Mouse (Mus musculus) midbrain, embryonic 11.5 days (tissue): ENCODE results near the gene Fat3. TPM values are rescaled to one million over a fixed set of nuclear protein-coding genes. Genes with fewer than 3 reads are reported as not detected.
A peak's percentile ranks its signal among the peaks of the same experiment; 100 is the strongest.

ENCODE experiments used
- ATAC-seq: fragments of 200-750 bp; cut with Nextera tagmentation; 2 replicates; pipeline ENCODE4 v1.8.0; 2017; ENCODE audit warnings: moderate TSS enrichment, moderate library complexity; ENCODE audit not compliant: low FRiP score
- DNase-seq: peaks from one replicate; pipeline ENCODE4 v3.0.0; 2015; ENCODE audit warnings: low spot score; ENCODE audit errors: missing footprints
- H3K27ac ChIP-seq: fragments of 300-500 bp; sonication (generic); 2 replicates; pipeline ENCODE4 v1.5.1; 2014; ENCODE audit warnings: low read depth, low read length
- H3K27me3 ChIP-seq: fragments of 300-500 bp; sonication (generic); 2 replicates; pipeline ENCODE4 v1.6.1; 2014; ENCODE audit warnings: mild to moderate bottlenecking, low read length, moderate library complexity, mixed read lengths; ENCODE audit not compliant: control insufficient read depth, insufficient read depth
- H3K36me3 ChIP-seq: fragments of 300-500 bp; sonication (generic); 2 replicates; pipeline ENCODE4 v1.6.1; 2014; ENCODE audit warnings: mild to moderate bottlenecking, low read length, moderate library complexity, mixed read lengths; ENCODE audit not compliant: control insufficient read depth, insufficient read depth
- H3K4me1 ChIP-seq: fragments of 300-500 bp; sonication (generic); 2 replicates; pipeline ENCODE4 v1.6.1; 2014; ENCODE audit warnings: low read length; ENCODE audit not compliant: control insufficient read depth, insufficient read depth
- H3K4me2 ChIP-seq: fragments of 300-500 bp; sonication (generic); 2 replicates; pipeline ENCODE4 v1.6.1; 2014; ENCODE audit warnings: mild to moderate bottlenecking, moderate library complexity
- H3K4me3 ChIP-seq: fragments of 300-500 bp; sonication (generic); 2 replicates; pipeline ENCODE4 v1.5.1; 2014; ENCODE audit warnings: low read depth, low read length
- H3K9ac ChIP-seq: fragments of 300-500 bp; sonication (generic); 2 replicates; pipeline ENCODE4 v1.6.1; 2014; ENCODE audit warnings: low read length
- H3K9me3 ChIP-seq: fragments of 300-500 bp; sonication (generic); 2 replicates; pipeline ENCODE4 v1.6.1; 2016; ENCODE audit warnings: low read length; ENCODE audit not compliant: control insufficient read depth
- WGBS: fragments of 180-500 bp; shearing (Covaris S2); extraction: QIAGEN DNeasy Blood & Tissue Kit; methylation state at CpG from one replicate; pipeline ENCODE4 v1.1.7; 2014; 5-methylcytosine and 5-hydroxymethylcytosine counted together
- polyA plus RNA-seq: library from polyadenylated mRNA; unstranded; fragments of >200 nt; fragmentation: Nextera tagmentation; extraction: Ambion mirVana; gene quantifications from 2 replicates; pipeline ENCODE4 v1.2.1, GENCODE M21; 2014

Fat3 gene
- polyA plus RNA-seq, 1 experiment from 2014 or later, result 13.5 TPM

DNA sequence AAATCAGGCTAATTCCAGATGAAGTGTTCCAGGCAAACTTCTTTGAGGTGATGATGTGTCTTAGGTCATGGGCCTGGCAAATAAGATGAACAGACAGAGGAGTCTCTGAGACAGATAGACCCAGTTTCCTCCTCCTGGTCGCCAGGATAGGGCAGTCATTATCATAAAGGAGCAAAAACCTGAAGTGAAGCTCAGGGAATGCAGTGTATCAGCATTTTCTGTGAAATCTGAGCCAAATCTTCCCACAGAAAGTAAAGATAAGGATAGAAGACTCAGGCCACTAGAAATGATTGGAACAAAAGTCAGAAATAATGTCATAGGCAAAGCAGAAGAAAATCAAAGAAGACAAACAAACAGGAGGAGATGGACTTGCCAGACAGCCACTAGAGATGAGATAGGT, 287.8 kb downstream of the Fat3 start:
- H3K27ac ChIP-seq, result no peak overlapping the region
- H3K9me3 ChIP-seq, result no peaks in the 10 kb centered on the region
- DNase-seq (no peak), ATAC-seq (no peak)
- peaks cover 12% of the 10 kb centered on the region for H3K4me1 ChIP-seq
- H3K4me2 ChIP-seq, result no peak overlapping the region
- WGBS, result 60% methylated on average over 1 of the region's 1 CpGs
- no peak overlapping the region for H3K9ac ChIP-seq
- no peaks in the 10 kb centered on the region for H3K36me3 ChIP-seq
- no peak overlapping the region for H3K4me3 ChIP-seq
- no peaks in the 10 kb centered on the region for H3K27me3 ChIP-seq

DNA sequence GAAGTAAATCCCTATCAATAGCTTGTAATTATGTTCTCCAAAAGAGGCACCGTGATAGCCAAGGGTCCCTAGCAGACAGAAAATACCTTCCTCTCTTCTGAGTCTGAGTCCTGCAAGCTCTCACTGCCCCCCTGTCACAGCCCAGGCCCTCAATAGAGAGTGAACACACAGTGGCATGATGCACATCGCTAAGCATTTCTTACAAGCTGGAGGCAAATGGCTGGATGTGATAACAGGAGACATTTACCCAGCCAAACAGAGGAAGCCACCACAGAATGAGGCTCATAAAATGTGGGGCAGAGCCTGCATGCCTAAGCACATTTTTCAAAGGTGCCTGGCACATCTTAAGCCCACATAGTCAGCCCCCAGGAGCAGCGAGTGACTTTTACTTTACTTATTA, 288.5 kb downstream of the Fat3 start:
- Histone ChIP-seq H3K36me3 (no peaks in the 10 kb centered on the region), H3K4me1 (peaks cover 12% of the 10 kb centered on the region), H3K4me3 (no peak overlapping the region), H3K4me2 (no peak overlapping the region), H3K9ac (no peak overlapping the region), H3K27me3 (no peaks in the 10 kb centered on the region), H3K9me3 (no peaks in the 10 kb centered on the region), H3K27ac (no peak overlapping the region)
- no peak for ATAC-seq
- 58% methylated on average over 3 of the region's 3 CpGs for WGBS
- DNase-seq, result no peak

DNA sequence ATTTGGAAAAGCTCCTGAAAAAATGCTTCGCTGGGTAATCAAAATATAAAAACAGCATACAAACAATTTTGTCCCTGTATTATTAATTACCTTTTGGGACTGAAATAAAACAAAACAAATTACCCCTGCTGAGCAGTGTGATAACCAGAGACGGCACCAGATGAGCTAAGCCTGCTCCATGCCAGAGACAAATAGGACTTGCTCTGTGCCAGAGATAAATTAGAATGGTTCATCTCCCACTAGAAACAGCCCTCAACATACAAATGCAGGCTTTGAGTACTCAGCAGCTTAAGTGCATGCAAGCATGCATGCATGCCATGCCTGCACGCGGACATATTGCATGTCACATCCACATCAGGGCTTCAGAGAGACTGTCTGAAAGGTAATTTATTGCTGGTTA, 288.9 kb downstream of the Fat3 start:
- no peak overlapping the region for H3K4me3 ChIP-seq
- no peaks in the 10 kb centered on the region for H3K36me3 ChIP-seq
- WGBS, result 81% methylated on average over 4 of the region's 4 CpGs
- H3K9me3 ChIP-seq, result no peaks in the 10 kb centered on the region
- H3K9ac ChIP-seq, result no peak overlapping the region
- H3K4me1 ChIP-seq, result peaks cover 12% of the 10 kb centered on the region
- no peak for DNase-seq
- no peaks in the 10 kb centered on the region for H3K27me3 ChIP-seq
- no peak overlapping the region for H3K4me2 ChIP-seq
- ATAC-seq, result no peak
- no peak overlapping the region for H3K27ac ChIP-seq

DNA sequence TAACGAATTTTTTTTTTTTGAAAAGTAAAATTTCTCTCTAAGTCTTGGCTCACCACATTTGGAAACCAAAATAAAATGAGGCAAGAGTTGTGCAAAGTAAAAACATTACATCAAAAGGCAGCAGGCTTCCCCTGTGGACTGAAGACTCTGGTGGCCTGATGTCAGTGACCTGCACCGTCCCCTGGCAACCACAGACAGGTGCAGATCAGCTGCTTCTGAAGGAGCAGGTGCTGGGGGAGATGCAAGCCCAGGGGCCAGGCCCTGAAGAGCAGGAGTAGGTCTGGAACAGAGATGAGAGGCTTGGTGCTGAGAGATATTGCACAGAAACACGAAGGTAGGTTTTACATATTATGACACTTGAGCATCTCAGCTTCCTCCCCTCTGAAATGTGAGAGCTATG, 289.6 kb downstream of the Fat3 start:
- H3K36me3 ChIP-seq, result no peaks in the 10 kb centered on the region
- H3K4me2 ChIP-seq, result no peak overlapping the region
- H3K9me3 ChIP-seq, result no peaks in the 10 kb centered on the region
- DNase-seq, result no peak
- no peaks in the 10 kb centered on the region for H3K27me3 ChIP-seq
- H3K9ac ChIP-seq, result no peak overlapping the region
- 73% methylated on average over 3 of the region's 3 CpGs for WGBS
- H3K27ac ChIP-seq, result no peak overlapping the region
- H3K4me1 ChIP-seq, result peaks cover 12% of the 10 kb centered on the region
- no peak overlapping the region for H3K4me3 ChIP-seq
- no peak for ATAC-seq

DNA sequence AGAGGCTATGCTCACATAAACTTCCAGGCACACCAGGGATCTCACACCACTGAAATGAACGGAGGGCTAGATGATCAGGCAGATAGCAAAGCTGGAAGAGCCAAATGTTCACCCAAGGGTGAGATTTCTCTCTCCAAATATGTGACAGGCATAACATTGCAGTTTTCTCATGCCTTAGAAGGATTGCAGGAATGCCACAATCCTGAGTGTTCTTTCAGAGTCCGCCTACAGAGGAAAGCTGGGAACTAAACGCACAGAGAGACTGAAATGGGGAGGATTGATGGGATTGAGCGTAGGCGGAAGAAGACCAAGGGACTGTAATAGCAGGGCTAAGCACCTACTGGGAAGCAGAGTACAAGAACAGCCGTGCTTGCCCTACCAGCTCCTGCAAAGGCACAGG, 298.8 kb downstream of the Fat3 start:
- ATAC-seq (no peak), DNase-seq (no peak)
- Histone ChIP-seq H3K4me1 (no peaks in the 10 kb centered on the region), H3K27ac (no peak overlapping the region), H3K4me3 (no peak overlapping the region), H3K36me3 (no peaks in the 10 kb centered on the region), H3K9ac (no peak overlapping the region), H3K9me3 (no peaks in the 10 kb centered on the region), H3K27me3 (no peaks in the 10 kb centered on the region), H3K4me2 (no peak overlapping the region)
- WGBS, result 75% methylated on average over 6 of the region's 6 CpGs

DNA sequence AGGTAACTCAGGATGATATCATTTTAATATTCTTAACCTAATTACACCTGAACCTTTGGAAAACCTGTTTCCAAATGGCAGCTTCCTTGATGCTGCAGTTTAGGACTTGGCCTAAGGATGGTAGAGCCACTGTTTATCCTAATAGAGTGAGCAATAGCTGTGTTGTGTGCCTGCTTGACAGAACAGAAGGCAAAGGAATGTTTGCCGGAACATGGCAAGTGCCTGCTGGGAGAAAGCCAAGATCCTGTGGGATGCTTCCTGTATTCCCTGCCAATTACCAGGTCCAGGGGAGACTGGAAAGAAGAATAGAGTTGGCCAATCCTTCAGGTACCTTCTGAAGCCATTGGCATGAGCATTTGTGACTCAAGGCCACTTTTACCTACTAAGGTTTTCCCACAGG, 300.1 kb downstream of the Fat3 start:
- H3K4me1 ChIP-seq, result no peaks in the 10 kb centered on the region
- no peak overlapping the region for H3K4me3 ChIP-seq
- WGBS, result 91% methylated on average over 1 of the region's 1 CpGs
- H3K4me2 ChIP-seq, result no peak overlapping the region
- H3K27ac ChIP-seq, result no peak overlapping the region
- no peaks in the 10 kb centered on the region for H3K36me3 ChIP-seq
- DNase-seq, result peak; percentile 79
- H3K9ac ChIP-seq, result no peak overlapping the region
- no peaks in the 10 kb centered on the region for H3K9me3 ChIP-seq
- ATAC-seq, result no peak
- no peaks in the 10 kb centered on the region for H3K27me3 ChIP-seq

DNA sequence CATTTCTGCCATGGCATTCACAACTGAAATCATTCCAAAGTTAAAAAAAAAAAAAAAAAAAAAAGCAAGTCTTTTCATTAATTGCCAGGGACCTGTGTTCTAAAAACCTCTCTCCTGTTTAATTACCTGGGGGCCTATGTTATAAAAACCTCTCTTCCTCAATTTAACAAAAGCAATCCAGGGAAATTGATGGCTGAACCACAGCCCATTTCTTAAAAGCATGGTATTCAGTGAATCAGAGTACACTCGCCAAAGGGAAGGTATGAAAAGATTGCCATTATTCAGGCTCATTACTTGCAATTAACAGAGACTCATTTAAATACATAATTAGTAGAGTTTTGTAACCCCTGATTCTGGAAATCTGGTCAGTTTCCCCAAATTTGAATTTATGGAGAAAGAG, 314.6 kb downstream of the Fat3 start:
- H3K36me3 ChIP-seq, result no peaks in the 10 kb centered on the region
- no peak overlapping the region for H3K27ac ChIP-seq
- DNase-seq (no peak), ATAC-seq (no peak)
- 76% methylated on average over 1 of the region's 1 CpGs for WGBS
- H3K4me1 ChIP-seq, result 0 out of 2 replicates have a peak, but pooled peaks cover 4% of the 10 kb centered on the region
- H3K9ac ChIP-seq, result no peak overlapping the region
- H3K9me3 ChIP-seq, result no peaks in the 10 kb centered on the region
- no peak overlapping the region for H3K4me2 ChIP-seq
- no peaks in the 10 kb centered on the region for H3K27me3 ChIP-seq
- no peak overlapping the region for H3K4me3 ChIP-seq

DNA sequence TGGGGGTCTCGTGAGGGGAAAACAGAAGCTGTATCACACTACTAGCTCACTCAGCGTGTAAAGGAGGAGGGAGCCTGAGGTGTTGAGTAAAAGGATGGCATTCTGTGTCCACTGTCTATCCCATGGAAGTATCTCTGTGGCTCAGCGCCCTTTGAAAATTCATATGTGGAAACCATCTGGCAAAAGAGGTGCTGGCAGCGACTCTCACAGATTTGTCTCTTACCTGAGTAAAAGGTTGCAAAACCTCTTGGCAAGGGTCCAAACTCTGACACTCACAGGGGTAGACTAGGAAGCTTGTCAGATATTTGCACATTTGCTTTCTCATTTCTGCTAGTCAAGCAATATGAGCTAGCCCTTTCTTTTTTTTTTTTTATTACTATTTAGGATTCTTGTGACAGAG, 331.8 kb downstream of the Fat3 start:
- no peak overlapping the region for H3K9ac ChIP-seq
- H3K27me3 ChIP-seq, result no peaks in the 10 kb centered on the region
- DNase-seq (peak; percentile 37), ATAC-seq (no peak)
- H3K27ac ChIP-seq, result no peak overlapping the region
- H3K4me1 ChIP-seq, result no peaks in the 10 kb centered on the region
- no peaks in the 10 kb centered on the region for H3K36me3 ChIP-seq
- H3K4me2 ChIP-seq, result no peak overlapping the region
- no peaks in the 10 kb centered on the region for H3K9me3 ChIP-seq
- 90% methylated on average over 4 of the region's 4 CpGs for WGBS
- no peak overlapping the region for H3K4me3 ChIP-seq

DNA sequence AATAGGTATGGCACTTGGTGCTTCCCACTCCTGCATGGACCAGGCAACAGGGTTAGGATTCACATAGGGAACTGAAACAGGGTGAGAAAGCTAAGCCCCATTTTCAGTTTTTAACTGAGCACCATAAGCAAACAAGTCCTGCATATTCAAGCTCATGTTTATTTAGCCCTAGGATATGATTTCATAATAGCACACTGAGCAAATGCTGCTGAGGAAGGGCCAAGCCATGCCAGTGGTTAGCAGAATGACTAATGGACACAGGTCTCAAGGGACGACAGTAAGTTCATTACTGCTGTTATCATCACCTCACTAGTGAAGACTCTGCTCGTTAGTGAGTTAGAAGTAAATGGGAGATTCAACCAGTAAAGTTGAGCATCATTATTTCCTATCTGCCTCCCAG, 333.0 kb downstream of the Fat3 start:
- Histone ChIP-seq H3K4me1 (no peaks in the 10 kb centered on the region), H3K9ac (no peak overlapping the region), H3K27ac (no peak overlapping the region), H3K36me3 (no peaks in the 10 kb centered on the region), H3K9me3 (no peaks in the 10 kb centered on the region), H3K27me3 (no peaks in the 10 kb centered on the region), H3K4me2 (no peak overlapping the region), H3K4me3 (no peak overlapping the region)
- DNase-seq (peak; percentile 19), ATAC-seq (no peak)
- 78% methylated on average over 2 of the region's 2 CpGs for WGBS

DNA sequence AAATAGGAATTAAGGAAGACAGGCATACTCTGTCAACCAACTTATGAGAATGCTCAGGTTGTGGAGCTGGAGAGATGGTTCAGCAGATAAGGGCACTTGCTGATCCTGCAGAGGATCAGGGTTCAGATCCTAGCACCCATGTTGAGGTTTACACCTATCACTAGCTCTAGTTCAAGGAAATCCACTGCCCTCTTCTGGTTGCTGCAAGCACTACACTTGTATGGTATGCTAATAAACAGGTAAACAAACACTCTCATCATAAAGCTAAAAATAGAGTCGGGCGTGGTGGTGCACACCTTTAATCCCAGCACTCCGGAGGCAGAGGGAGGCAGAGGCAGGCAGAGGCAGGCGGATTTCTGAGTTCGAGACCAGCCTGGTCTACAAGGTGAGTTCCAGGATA, 341.7 kb downstream of the Fat3 start:
- no peak overlapping the region for H3K9ac ChIP-seq
- no peak overlapping the region for H3K4me2 ChIP-seq
- no peaks in the 10 kb centered on the region for H3K27me3 ChIP-seq
- H3K4me3 ChIP-seq, result no peak overlapping the region
- whole genome bisulfite sequencing, result 92% methylated on average over 5 of the region's 5 CpGs
- H3K36me3 ChIP-seq, result no peaks in the 10 kb centered on the region
- no peak overlapping the region for H3K27ac ChIP-seq
- 0 out of 2 replicates have a peak, but pooled peaks cover under 1% of the 10 kb centered on the region for H3K4me1 ChIP-seq
- ATAC-seq (no peak), DNase-seq (no peak)
- no peaks in the 10 kb centered on the region for H3K9me3 ChIP-seq
